Mouse (Mus musculus): ENCODE measurements around the gene Wfdc21. TPM values are rescaled to one million over a fixed set of nuclear protein-coding genes. Genes with fewer than 3 reads are reported as not detected.

The Wfdc21 gene
- 1.1 and 1.4 TPM in 2 replicates for polyA plus RNA-seq (2014; fragmentation: Nextera tagmentation; extraction: Ambion mirVana)

DNA sequence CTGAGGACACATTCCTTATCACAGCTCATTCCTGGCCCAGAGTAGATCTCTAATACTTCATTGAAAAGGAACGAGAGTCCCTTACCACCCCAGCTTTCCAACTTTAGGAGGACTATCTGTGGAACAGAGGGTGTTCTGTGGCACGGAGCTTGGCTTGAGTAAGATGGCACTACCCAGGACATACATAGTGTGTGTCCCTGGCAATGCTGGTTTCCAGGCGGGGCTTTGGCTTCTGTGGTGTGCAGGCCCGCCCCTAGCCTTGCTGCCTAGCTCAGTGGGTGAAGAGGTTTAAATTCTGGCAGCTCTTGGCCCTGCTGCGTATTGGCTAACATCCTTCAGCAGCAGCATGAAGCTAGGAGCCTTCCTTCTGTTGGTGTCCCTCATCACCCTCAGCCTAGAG, at the start of gene Wfdc21:
TSS of gene Wfdc21 (plus strand) at position 260 of the 400 bp plus-strand sequence.
- Histone ChIP-seq H3K4me3 (ENCODE audit: low read depth, low read length) (no peak within 1 kb of the TSS), H3K9me3 (ENCODE audit: control insufficient read depth, low read length) (no peaks in the 10 kb centered on the region), H3K36me3 (ENCODE audit: control insufficient read depth, insufficient read depth, low read length) (no peaks in the 10 kb centered on the region), H3K27ac (replicated peaks; ENCODE audit: low read depth, low read length) (no peak within 1 kb of the TSS), H3K27me3 (replicated peaks; ENCODE audit: control insufficient read depth, insufficient read depth, low read length) (peaks cover 4% of the 10 kb centered on the region; the same call in 1 of the 2 replicates), H3K9ac (ENCODE audit: low read depth, low read length) (no peak within 1 kb of the TSS), H3K4me1 (ENCODE audit: control insufficient read depth, insufficient read depth, low read length) (no peaks in the 10 kb centered on the region), H3K4me2 (ENCODE audit: low read depth, low read length) (no peak within 1 kb of the TSS)
- no peak for DNase-seq (ENCODE audit: low spot score)
- no peak for ATAC-seq (ENCODE audit: low read depth)
- 72% methylated on average over 5 of the region's 5 CpGs for WGBS

DNA sequence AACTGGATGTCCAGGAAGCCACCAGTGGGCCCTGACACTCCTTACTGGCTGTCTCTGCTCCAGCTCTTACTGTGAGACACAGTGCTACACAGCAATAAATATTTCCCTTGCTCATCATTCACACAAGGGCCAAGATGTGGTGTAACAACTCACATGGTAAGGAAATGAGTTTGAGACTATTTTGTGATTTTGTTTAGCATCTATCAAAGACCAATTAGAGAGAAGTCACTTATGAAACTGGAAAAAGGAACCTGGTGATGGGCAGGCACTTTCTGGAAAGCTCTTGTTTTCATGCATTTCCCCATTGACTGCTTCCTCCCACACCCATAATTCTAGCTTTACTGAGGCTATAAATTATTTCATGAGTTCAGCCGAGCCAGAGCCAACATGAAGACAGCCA, 43.0 kb upstream of the Wfdc21 start, which contains the start of gene Wfdc17:
TSS of gene Wfdc17 (plus strand) at position 287 of the 400 bp plus-strand sequence.
- no peaks in the 10 kb centered on the region for H3K9me3 ChIP-seq (ENCODE audit: control insufficient read depth, low read length)
- H3K9ac ChIP-seq (ENCODE audit: low read depth, low read length), result no peak within 1 kb of the TSS
- H3K4me1 ChIP-seq (ENCODE audit: control insufficient read depth, insufficient read depth, low read length), result no peaks in the 10 kb centered on the region
- no peak within 1 kb of the TSS for H3K27ac ChIP-seq (replicated peaks; ENCODE audit: low read depth, low read length)
- no peaks in the 10 kb centered on the region for H3K36me3 ChIP-seq (ENCODE audit: control insufficient read depth, insufficient read depth, low read length)
- DNase-seq (ENCODE audit: low spot score) (no peak), ATAC-seq (ENCODE audit: low read depth) (no peak)
- WGBS, result 42% methylated on average over 1 of the region's 1 CpGs
- no peak within 1 kb of the TSS for H3K4me2 ChIP-seq (ENCODE audit: low read depth, low read length)
- no peak within 1 kb of the TSS for H3K4me3 ChIP-seq (ENCODE audit: low read depth, low read length)
- H3K27me3 ChIP-seq (replicated peaks; ENCODE audit: control insufficient read depth, insufficient read depth, low read length), result no peaks in the 10 kb centered on the region

DNA sequence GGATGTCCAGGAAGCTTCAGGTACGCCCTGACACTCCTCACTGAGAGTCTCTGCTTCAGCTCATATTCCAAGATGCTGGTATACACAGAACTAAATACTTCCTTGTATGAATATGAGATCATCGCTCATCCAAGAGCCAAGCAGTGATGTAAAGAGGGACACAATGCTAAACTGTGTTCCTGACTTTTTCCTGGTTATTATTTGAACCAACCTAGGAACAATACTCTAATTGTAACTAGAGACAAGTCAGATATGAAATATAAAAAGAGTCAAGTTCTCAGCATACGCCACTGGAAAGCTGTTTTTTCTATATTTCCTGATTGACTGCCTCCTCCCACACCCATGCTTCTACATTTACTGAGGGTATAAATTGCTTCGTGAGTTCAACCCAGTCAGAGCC, 38.0 kb upstream of the Wfdc21 start, which contains the start of gene Wfdc18:
TSS of gene Wfdc18 (plus strand) at position 301 of the 400 bp plus-strand sequence.
- no peak within 1 kb of the TSS for H3K27ac ChIP-seq (replicated peaks; ENCODE audit: low read depth, low read length)
- ATAC-seq (ENCODE audit: low read depth), result no peak
- no peaks in the 10 kb centered on the region for H3K27me3 ChIP-seq (replicated peaks; ENCODE audit: control insufficient read depth, insufficient read depth, low read length)
- no peak within 1 kb of the TSS for H3K9ac ChIP-seq (ENCODE audit: low read depth, low read length)
- no peak within 1 kb of the TSS for H3K4me2 ChIP-seq (ENCODE audit: low read depth, low read length)
- H3K36me3 ChIP-seq (ENCODE audit: control insufficient read depth, insufficient read depth, low read length), result no peaks in the 10 kb centered on the region
- H3K4me1 ChIP-seq (ENCODE audit: control insufficient read depth, insufficient read depth, low read length), result no peaks in the 10 kb centered on the region
- H3K9me3 ChIP-seq (ENCODE audit: control insufficient read depth, low read length), result no peaks in the 10 kb centered on the region
- no peak within 1 kb of the TSS for H3K4me3 ChIP-seq (ENCODE audit: low read depth, low read length)
- WGBS, result 65% methylated on average over 4 of the region's 4 CpGs
- DNase-seq (ENCODE audit: low spot score), result no peak

DNA sequence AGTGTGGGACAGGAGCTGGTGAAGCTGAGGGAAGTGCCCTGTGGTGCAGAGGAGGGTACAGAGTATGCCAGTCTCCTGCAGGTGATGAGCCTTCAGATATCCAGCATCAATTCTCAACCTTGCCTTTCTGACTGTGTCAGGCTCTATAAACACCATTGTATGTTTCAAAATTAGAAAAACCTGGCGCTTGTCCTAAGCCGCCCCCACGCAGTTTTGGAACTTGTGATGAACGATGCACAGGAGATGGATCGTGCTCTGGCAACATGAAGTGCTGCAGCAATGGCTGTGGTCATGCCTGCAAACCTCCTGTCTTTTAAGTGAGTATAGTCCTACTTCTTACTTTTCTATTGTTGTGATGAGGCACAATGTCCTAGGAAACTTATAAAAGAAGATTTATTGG, 37.1 kb upstream of the Wfdc21 start:
- Histone ChIP-seq H3K27ac (replicated peaks; ENCODE audit: low read depth, low read length) (no peak overlapping the region), H3K9me3 (ENCODE audit: control insufficient read depth, low read length) (no peaks in the 10 kb centered on the region), H3K4me1 (ENCODE audit: control insufficient read depth, insufficient read depth, low read length) (no peaks in the 10 kb centered on the region), H3K4me2 (ENCODE audit: low read depth, low read length) (no peak overlapping the region), H3K4me3 (ENCODE audit: low read depth, low read length) (no peak overlapping the region), H3K9ac (ENCODE audit: low read depth, low read length) (no peak overlapping the region), H3K27me3 (replicated peaks; ENCODE audit: control insufficient read depth, insufficient read depth, low read length) (no peaks in the 10 kb centered on the region), H3K36me3 (ENCODE audit: control insufficient read depth, insufficient read depth, low read length) (no peaks in the 10 kb centered on the region)
- ATAC-seq (ENCODE audit: low read depth), result no peak
- WGBS, result 84% methylated on average over 5 of the region's 5 CpGs
- no peak for DNase-seq (ENCODE audit: low spot score)

DNA sequence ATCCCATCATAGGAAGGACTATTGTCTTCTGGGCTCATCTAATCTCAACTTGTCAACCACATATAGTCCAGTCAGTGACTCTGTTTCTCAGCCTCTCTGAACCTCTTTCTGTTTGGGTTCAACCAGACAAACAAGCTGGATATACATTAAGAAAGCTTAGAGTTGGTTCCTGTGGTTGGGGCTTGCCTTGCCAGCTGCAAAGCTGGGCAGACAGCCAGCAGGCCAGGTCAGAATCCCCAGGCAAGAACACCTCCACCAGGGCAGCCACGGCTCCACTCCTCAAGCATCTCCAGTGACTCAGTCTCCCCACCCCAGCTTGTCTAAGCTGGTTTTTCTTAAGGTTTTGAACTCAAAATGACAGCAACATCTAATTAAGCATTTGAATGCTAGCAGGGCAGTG, 34.1 kb upstream of the Wfdc21 start:
- Histone ChIP-seq H3K4me1 (ENCODE audit: control insufficient read depth, insufficient read depth, low read length) (no peaks in the 10 kb centered on the region), H3K4me2 (ENCODE audit: low read depth, low read length) (no peak overlapping the region), H3K4me3 (ENCODE audit: low read depth, low read length) (no peak overlapping the region), H3K27ac (replicated peaks; ENCODE audit: low read depth, low read length) (no peak overlapping the region), H3K9ac (ENCODE audit: low read depth, low read length) (no peak overlapping the region), H3K36me3 (ENCODE audit: control insufficient read depth, insufficient read depth, low read length) (no peaks in the 10 kb centered on the region), H3K9me3 (ENCODE audit: control insufficient read depth, low read length) (no peaks in the 10 kb centered on the region), H3K27me3 (replicated peaks; ENCODE audit: control insufficient read depth, insufficient read depth, low read length) (no peaks in the 10 kb centered on the region)
- ATAC-seq (ENCODE audit: low read depth) (no peak), DNase-seq (ENCODE audit: low spot score) (no peak)
- 64% methylated on average over 1 of the region's 1 CpGs for WGBS

DNA sequence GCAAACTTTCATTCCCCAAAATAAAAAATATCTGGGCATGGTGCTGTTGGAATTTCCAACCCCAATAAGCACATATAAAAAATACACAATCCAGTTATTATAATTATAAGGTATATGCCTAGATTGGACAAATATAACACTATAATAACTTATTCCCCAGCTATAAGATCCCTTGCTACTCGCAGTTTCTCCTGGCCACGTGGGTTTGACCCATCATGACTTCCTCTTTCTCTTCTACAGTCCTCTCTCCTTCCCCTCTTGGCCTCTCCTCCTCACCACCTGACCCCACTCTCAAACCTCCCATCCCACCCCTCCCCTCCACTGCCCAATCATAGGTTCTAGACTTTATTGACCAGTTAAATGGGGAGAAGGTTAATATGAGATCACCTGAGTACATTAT, 32.8 kb upstream of the Wfdc21 start:
- Histone ChIP-seq H3K36me3 (ENCODE audit: control insufficient read depth, insufficient read depth, low read length) (no peaks in the 10 kb centered on the region), H3K4me1 (ENCODE audit: control insufficient read depth, insufficient read depth, low read length) (no peaks in the 10 kb centered on the region), H3K9ac (ENCODE audit: low read depth, low read length) (no peak overlapping the region), H3K9me3 (ENCODE audit: control insufficient read depth, low read length) (no peaks in the 10 kb centered on the region), H3K27ac (replicated peaks; ENCODE audit: low read depth, low read length) (no peak overlapping the region), H3K4me2 (ENCODE audit: low read depth, low read length) (no peak overlapping the region), H3K27me3 (replicated peaks; ENCODE audit: control insufficient read depth, insufficient read depth, low read length) (no peaks in the 10 kb centered on the region), H3K4me3 (ENCODE audit: low read depth, low read length) (no peak overlapping the region)
- no peak for DNase-seq (ENCODE audit: low spot score)
- ATAC-seq (ENCODE audit: low read depth), result no peak
- 80% methylated on average over 2 of the region's 2 CpGs for WGBS

DNA sequence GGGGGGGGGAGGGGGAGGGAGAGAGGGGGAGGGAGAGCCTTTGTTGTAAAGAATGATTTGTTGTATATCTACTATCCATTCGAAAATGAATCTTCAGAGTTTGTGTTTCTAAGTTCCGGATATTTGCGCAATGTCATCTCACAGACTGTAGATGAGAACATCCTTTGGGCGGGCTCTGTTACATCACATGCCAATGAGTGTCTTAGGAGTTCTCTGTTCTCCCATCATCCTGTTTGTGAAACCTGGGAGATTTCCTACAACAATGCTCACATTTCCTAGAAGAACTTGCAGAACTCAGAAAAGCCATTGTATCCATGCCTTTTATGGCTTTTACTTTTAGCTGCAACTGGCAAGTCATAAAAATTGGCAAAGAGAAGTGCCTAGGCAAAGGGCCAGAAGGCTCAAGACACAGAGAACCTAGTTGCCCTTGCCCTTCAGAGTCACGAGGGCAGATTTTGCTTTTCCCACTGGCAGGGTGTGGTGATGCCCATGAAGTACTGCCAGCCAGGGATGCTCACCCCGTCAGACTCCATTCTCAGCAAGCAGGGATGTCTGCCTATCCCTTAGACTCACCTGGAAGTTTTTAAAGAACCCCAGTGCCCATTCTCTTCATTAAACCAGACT, 29.6 kb upstream of the Wfdc21 start:
- no peaks in the 10 kb centered on the region for H3K27me3 ChIP-seq (replicated peaks; ENCODE audit: control insufficient read depth, insufficient read depth, low read length)
- no peaks in the 10 kb centered on the region for H3K36me3 ChIP-seq (ENCODE audit: control insufficient read depth, insufficient read depth, low read length)
- no peak overlapping the region for H3K4me2 ChIP-seq (ENCODE audit: low read depth, low read length)
- no peak overlapping the region for H3K27ac ChIP-seq (replicated peaks; ENCODE audit: low read depth, low read length)
- ATAC-seq (ENCODE audit: low read depth), result no peak
- no peak overlapping the region for H3K4me3 ChIP-seq (ENCODE audit: low read depth, low read length)
- H3K4me1 ChIP-seq (ENCODE audit: control insufficient read depth, insufficient read depth, low read length), result no peaks in the 10 kb centered on the region
- DNase-seq (ENCODE audit: low spot score), result no peak
- no peaks in the 10 kb centered on the region for H3K9me3 ChIP-seq (ENCODE audit: control insufficient read depth, low read length)
- H3K9ac ChIP-seq (ENCODE audit: low read depth, low read length), result no peak overlapping the region
- 82% methylated on average over 6 of the region's 6 CpGs for WGBS

DNA sequence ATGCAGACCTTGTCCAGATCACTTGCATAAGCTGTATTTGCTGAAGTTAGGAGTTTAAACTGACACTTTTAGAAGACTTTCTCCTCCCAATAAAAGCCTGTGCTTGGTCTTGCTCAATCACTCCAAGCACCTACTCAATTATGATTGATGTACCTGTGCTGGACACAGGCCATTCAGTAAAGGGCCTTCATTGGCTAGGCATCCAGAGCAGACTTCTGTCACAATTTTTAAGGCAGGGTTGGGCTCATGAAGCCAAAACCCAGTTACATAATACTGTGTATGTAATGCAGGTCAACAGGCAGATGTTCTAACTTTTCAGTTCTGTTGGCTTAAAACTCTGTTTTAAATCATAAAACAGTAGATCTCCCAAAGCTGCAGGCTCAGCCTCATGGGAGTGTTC, 26.0 kb upstream of the Wfdc21 start:
- DNase-seq (ENCODE audit: low spot score), result no peak
- Histone ChIP-seq H3K4me2 (ENCODE audit: low read depth, low read length) (no peak overlapping the region), H3K27ac (replicated peaks; ENCODE audit: low read depth, low read length) (no peak overlapping the region), H3K4me1 (ENCODE audit: control insufficient read depth, insufficient read depth, low read length) (no peaks in the 10 kb centered on the region), H3K9me3 (ENCODE audit: control insufficient read depth, low read length) (no peaks in the 10 kb centered on the region), H3K36me3 (ENCODE audit: control insufficient read depth, insufficient read depth, low read length) (no peaks in the 10 kb centered on the region), H3K9ac (ENCODE audit: low read depth, low read length) (no peak overlapping the region), H3K4me3 (ENCODE audit: low read depth, low read length) (no peak overlapping the region), H3K27me3 (replicated peaks; ENCODE audit: control insufficient read depth, insufficient read depth, low read length) (no peaks in the 10 kb centered on the region)
- no peak for ATAC-seq (ENCODE audit: low read depth)

DNA sequence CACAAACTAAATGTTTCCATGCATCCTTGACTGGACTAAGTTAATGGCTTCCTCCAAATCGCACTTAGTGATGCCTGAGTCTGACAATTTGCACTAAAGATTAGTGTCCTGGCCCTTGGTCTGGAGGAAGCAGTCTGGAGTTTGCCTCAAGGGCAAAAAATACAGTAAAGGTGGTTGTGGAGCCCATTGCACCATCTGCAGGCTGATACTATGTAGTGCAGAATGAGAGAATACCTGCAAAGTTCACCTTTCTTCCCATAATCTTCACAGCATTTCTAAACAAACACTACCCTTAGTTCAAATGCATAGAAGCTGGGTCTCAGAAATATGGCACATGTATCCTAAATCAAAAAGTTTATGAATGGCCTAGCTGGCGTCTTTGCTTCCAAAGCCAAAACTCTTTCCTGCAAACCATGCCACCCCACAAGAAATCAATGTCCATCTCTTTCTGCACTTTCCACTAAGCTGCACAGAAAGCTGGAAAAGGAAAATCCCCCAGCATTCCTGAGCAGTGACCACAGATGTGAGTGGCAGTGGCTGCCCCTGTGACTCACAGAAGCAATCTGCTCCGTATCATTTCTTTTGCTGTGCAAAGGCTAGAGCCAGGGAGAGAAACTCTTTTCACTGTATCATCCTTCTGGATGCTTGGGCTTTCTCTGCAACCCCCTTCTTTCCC, 17.8 kb upstream of the Wfdc21 start:
- Histone ChIP-seq H3K4me3 (ENCODE audit: low read depth, low read length) (no peak overlapping the region), H3K4me2 (ENCODE audit: low read depth, low read length) (no peak overlapping the region), H3K27ac (replicated peaks; ENCODE audit: low read depth, low read length) (no peak overlapping the region), H3K4me1 (ENCODE audit: control insufficient read depth, insufficient read depth, low read length) (no peaks in the 10 kb centered on the region), H3K9me3 (ENCODE audit: control insufficient read depth, low read length) (0 out of 2 replicates have a peak, but pooled peaks cover 1% of the 10 kb centered on the region), H3K27me3 (replicated peaks; ENCODE audit: control insufficient read depth, insufficient read depth, low read length) (no peaks in the 10 kb centered on the region), H3K36me3 (ENCODE audit: control insufficient read depth, insufficient read depth, low read length) (no peaks in the 10 kb centered on the region), H3K9ac (ENCODE audit: low read depth, low read length) (no peak overlapping the region)
- WGBS, result 59% methylated on average over 3 of the region's 3 CpGs
- DNase-seq (ENCODE audit: low spot score) (no peak), ATAC-seq (ENCODE audit: low read depth) (no peak)
